Mouse (Mus musculus): ENCODE results near the gene Ucma.
"Not testable (repeated sequence)": the region's sequence is repeated elsewhere in the genome, so short reads cannot be mapped to it uniquely, and the experiment has no call there.

The Ucma gene

DNA sequence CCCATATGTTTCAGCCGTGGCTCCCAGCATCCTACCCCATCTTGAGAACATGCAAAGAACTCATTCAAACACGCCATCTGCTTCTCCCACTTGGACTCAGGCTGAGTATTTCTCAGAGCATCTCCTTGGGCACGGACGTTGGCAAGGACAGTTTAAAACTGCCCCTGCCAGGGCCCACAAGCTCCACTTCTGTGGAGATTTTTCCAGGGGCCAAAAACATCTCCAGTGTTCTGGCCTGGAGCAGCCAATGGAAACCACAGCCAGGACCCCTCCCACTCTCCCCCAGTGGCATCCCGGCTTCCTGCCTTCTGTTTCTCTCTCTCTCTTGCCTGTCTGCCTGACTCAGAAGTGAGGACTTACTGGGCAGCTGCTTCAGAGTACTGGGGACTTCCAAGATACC, at the start of gene Ucma:
Ucma (plus strand) TSS at position 316 of the 400 bp plus-strand sequence.
- no peak within 1 kb of the TSS for H3K4me3 ChIP-seq (replicated peaks; ENCODE audit: low read length)
- TF ChIP-seq CTCF (conservative IDR thresholded peaks at IDR 0.05; ENCODE audit: low read length) (no peak), NANOG (IDR thresholded peaks at IDR 0.05; ENCODE audit: borderline replicate concordance, low read length) (no peak), POU5F1 (IDR thresholded peaks at IDR 0.05; ENCODE audit: borderline replicate concordance, low read length) (no peak)
- H3K36me3 ChIP-seq (ENCODE audit: insufficient read depth, low read length) = no peaks in the 10 kb centered on the region
- H3K27me3 ChIP-seq (ENCODE audit: insufficient read depth, low read length) = no peaks in the 10 kb centered on the region
- no peaks in the 10 kb centered on the region for H3K9me3 ChIP-seq (ENCODE audit: low read length)
- peaks cover 48% of the 10 kb centered on the region for H3K4me1 ChIP-seq (replicated peaks; ENCODE audit: low read depth, low read length)

DNA sequence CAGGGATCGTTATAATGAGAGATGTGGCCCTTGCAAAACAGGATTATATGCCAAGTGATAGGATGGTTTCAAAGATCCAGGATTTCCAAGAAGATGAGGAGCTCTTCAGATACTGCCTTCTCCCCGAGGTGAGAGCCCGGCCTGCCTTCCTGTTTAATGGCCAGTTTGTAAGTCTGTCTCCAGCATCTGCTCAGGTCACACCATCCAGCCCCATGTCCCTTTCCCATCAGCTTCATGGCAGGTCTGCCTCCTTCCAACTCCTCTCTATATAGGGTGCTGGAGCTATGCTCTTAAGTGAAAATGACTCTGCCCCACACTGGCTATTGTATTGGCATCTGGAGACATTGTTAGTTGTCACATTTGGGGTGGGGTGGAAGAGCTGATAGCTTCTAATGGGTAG, 48.5 kb upstream of the Ucma start:
- Histone ChIP-seq H3K27me3 (ENCODE audit: insufficient read depth, low read length) (no peaks in the 10 kb centered on the region), H3K4me3 (replicated peaks; ENCODE audit: low read length) (no peak overlapping the region), H3K36me3 (ENCODE audit: insufficient read depth, low read length) (peaks cover 73% of the 10 kb centered on the region), H3K4me1 (replicated peaks; ENCODE audit: low read depth, low read length) (no peaks in the 10 kb centered on the region; the same call in 1 of the 2 replicates), H3K9me3 (ENCODE audit: low read length) (peaks cover 12% of the 10 kb centered on the region)
- TF ChIP-seq NANOG (IDR thresholded peaks at IDR 0.05; ENCODE audit: borderline replicate concordance, low read length) (no peak), POU5F1 (IDR thresholded peaks at IDR 0.05; ENCODE audit: borderline replicate concordance, low read length) (no peak), CTCF (conservative IDR thresholded peaks at IDR 0.05; ENCODE audit: low read length) (no peak)

DNA sequence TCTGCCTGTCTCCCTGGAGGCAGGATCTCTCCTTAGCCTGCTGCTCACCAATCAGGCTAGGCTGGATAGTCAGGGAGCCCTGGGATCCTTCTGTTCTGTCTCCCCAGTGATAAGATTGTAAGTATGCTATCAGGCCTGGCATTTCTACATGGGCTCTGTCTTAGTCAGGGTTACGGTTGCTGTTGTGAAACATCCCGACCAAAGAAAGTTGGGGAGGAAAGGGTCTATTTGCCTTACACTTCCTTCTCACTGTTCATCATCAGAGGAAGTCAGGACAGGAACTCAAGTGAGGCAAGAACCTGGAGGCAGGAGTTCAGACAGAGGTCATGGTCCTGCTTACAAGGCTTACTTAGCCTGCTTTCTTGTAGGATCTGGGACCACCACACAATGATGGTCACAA, 46.7 kb upstream of the Ucma start:
- H3K4me1 ChIP-seq (replicated peaks; ENCODE audit: low read depth, low read length) = no peaks in the 10 kb centered on the region
- no peaks in the 10 kb centered on the region for H3K27me3 ChIP-seq (ENCODE audit: insufficient read depth, low read length)
- H3K36me3 ChIP-seq (ENCODE audit: insufficient read depth, low read length) = peaks cover 79% of the 10 kb centered on the region
- H3K4me3 ChIP-seq (replicated peaks; ENCODE audit: low read length) = no peak overlapping the region
- TF ChIP-seq POU5F1 (IDR thresholded peaks at IDR 0.05; ENCODE audit: borderline replicate concordance, low read length) = no peak
- no peak for TF ChIP-seq NANOG (IDR thresholded peaks at IDR 0.05; ENCODE audit: borderline replicate concordance, low read length)
- no peak for TF ChIP-seq CTCF (conservative IDR thresholded peaks at IDR 0.05; ENCODE audit: low read length)
- H3K9me3 ChIP-seq (ENCODE audit: low read length) = peaks cover 12% of the 10 kb centered on the region

DNA sequence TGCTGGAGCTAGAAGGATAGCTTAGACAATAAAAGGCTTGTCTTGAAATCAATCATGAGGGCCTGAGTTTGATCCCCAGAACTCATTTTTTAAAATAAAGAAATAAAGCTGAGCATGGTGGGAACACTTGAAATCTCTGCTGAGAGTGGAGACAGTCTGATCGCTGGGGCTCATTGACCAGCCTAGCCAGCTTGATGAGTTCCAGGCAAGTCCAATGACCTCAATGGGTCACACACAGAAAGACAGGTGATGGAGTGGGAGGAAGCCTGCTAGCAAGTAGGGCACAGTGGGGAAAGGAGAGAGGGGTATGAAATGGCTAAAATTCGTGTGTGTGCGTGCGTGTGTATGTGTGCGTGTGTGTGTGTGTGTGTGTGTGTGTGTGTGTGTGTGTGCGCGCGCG, 41.4 kb upstream of the Ucma start:
- no peak overlapping the region for H3K4me3 ChIP-seq (replicated peaks; ENCODE audit: low read length)
- H3K4me1 ChIP-seq (replicated peaks; ENCODE audit: low read depth, low read length) = no peaks in the 10 kb centered on the region
- TF ChIP-seq POU5F1 (IDR thresholded peaks at IDR 0.05; ENCODE audit: borderline replicate concordance, low read length) (no peak), CTCF (conservative IDR thresholded peaks at IDR 0.05; ENCODE audit: low read length) (no peak), NANOG (IDR thresholded peaks at IDR 0.05; ENCODE audit: borderline replicate concordance, low read length) (no peak)
- no peaks in the 10 kb centered on the region for H3K9me3 ChIP-seq (ENCODE audit: low read length)
- no peaks in the 10 kb centered on the region for H3K27me3 ChIP-seq (ENCODE audit: insufficient read depth, low read length)
- peaks cover 68% of the 10 kb centered on the region for H3K36me3 ChIP-seq (ENCODE audit: insufficient read depth, low read length)

DNA sequence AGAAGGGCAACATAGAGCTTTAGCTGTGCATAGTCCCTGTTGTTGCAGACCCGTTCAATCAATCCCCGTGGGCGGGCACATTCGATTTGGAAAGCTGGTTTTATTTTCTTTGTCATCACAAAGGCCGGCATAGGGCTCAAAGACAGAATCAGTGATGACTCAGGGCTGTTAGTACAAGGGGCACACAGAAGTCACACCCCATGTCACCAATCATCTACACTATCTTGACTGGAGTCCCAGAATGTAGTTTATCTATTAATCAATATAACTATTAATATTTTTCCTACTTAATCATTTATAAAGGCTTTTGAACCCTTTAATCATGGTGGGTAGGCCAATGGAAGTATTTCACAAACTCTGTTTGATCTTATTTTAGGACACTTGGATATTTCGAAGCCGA, 38.0 kb upstream of the Ucma start:
- Histone ChIP-seq H3K27me3 (ENCODE audit: insufficient read depth, low read length) (no peaks in the 10 kb centered on the region), H3K36me3 (ENCODE audit: insufficient read depth, low read length) (peaks cover 50% of the 10 kb centered on the region), H3K4me1 (replicated peaks; ENCODE audit: low read depth, low read length) (peaks cover 20% of the 10 kb centered on the region), H3K9me3 (ENCODE audit: low read length) (peaks cover 9% of the 10 kb centered on the region), H3K4me3 (replicated peaks; ENCODE audit: low read length) (no peak overlapping the region)
- no peak for TF ChIP-seq CTCF (conservative IDR thresholded peaks at IDR 0.05; ENCODE audit: low read length)
- no peak for TF ChIP-seq NANOG (IDR thresholded peaks at IDR 0.05; ENCODE audit: borderline replicate concordance, low read length)
- no peak for TF ChIP-seq POU5F1 (IDR thresholded peaks at IDR 0.05; ENCODE audit: borderline replicate concordance, low read length)

DNA sequence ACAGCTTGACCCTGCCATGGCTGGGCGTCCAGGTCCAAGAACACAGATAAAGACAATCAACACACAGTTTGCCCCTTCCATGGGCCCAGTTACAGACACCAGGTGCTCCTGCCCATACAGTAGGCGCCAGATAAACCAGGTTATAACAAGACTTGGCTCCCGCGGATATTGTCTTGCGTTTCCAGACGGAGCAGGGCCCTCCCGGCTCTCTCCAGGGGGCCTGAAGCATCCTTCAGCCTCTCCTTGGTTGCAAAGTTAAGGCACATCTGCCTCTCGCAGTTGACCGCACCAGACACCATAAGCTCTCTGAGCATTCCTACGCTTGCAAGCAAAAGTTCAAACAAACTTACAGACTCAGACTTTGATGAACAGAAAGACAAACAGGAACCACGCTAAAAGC, 35.1 kb upstream of the Ucma start:
- Histone ChIP-seq H3K27me3 (ENCODE audit: insufficient read depth, low read length) (no peaks in the 10 kb centered on the region), H3K9me3 (ENCODE audit: low read length) (peaks cover 34% of the 10 kb centered on the region), H3K36me3 (ENCODE audit: insufficient read depth, low read length) (peaks cover 40% of the 10 kb centered on the region), H3K4me3 (replicated peaks; ENCODE audit: low read length) (no peak overlapping the region), H3K4me1 (replicated peaks; ENCODE audit: low read depth, low read length) (peaks cover 20% of the 10 kb centered on the region)
- no peak for TF ChIP-seq CTCF (conservative IDR thresholded peaks at IDR 0.05; ENCODE audit: low read length)
- TF ChIP-seq POU5F1 (IDR thresholded peaks at IDR 0.05; ENCODE audit: borderline replicate concordance, low read length) = no peak

DNA sequence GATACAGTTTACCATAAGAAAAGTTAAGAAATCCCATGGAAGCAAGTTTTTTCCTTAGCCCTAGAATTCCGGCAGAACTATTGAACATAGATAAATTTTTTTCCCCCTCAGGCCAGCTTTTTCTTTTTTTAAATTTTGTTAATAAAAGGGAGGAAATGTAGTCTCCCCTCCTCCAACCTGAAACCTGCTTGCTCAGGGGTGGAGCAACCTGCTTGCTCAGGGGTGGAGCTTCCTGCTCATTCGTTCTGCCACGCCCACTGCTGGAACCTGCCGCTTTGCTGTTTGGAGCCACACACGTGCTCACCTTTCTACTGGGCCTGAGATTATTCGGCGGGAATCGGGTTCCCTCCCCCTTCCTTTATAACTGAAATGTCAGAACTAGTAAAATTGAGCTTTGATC, 26.2 kb upstream of the Ucma start:
- H3K36me3 ChIP-seq (ENCODE audit: insufficient read depth, low read length); H3K4me3 ChIP-seq (replicated peaks; ENCODE audit: low read length); H3K4me1 ChIP-seq (replicated peaks; ENCODE audit: low read depth, low read length); H3K27me3 ChIP-seq (ENCODE audit: insufficient read depth, low read length): not testable (repeated sequence)
- peaks cover 68% of the 10 kb centered on the region for H3K9me3 ChIP-seq (ENCODE audit: low read length)

DNA sequence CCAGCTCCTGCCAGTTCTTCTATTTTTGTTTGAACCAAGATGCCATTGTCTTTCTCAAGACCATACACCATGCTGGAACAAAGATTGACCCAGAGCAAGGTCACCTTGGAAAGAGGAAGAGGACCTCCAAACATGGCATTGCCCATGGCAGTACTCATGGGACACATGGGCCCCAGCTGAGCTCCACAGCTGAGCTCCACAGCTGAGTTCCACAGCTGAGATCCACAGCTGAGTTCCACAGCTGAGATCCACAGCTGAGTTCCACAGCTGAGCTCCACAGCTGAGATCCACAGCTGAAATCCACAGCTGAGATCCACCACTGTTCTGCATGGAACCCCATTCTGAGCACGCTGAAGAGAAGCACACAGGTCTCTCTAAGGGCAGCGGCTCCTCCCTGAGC, 24.9 kb upstream of the Ucma start:
- no peaks in the 10 kb centered on the region; the same call in 1 of the 2 replicates for H3K36me3 ChIP-seq (ENCODE audit: insufficient read depth, low read length)
- TF ChIP-seq CTCF (conservative IDR thresholded peaks at IDR 0.05; ENCODE audit: low read length) (no peak), POU5F1 (IDR thresholded peaks at IDR 0.05; ENCODE audit: borderline replicate concordance, low read length) (no peak), NANOG (IDR thresholded peaks at IDR 0.05; ENCODE audit: borderline replicate concordance, low read length) (no peak)
- H3K4me1 ChIP-seq (replicated peaks; ENCODE audit: low read depth, low read length) = no peaks in the 10 kb centered on the region
- peaks cover 72% of the 10 kb centered on the region for H3K9me3 ChIP-seq (ENCODE audit: low read length)
- no peak overlapping the region for H3K4me3 ChIP-seq (replicated peaks; ENCODE audit: low read length)
- H3K27me3 ChIP-seq (ENCODE audit: insufficient read depth, low read length) = no peaks in the 10 kb centered on the region

DNA sequence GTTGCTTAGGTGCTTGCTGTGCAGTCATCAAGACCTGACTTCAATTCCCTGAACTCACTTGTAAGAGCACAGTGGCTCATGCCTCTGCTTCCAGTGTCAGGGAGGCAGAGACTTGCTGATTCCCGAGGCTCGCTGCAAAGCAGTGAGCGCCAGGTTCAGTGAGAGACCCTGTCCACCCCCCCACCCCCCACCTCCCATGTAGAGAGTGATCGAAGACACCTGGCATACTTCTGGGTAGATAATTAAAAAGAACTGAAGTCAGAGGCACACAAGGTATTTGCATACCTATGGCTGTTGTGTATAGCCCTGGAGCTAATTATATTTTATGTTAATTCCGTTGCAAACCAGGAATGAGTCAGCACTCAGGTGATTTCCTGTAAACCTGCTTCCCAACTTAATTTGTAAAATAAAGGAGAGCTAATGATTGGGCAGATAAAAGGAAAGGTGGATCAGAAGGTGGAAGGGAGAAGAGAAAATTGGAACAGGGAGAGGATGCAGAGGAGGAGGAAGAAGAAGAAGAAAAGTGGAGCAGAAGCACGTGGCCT, 21.6 kb upstream of the Ucma start:
- no peak for TF ChIP-seq NANOG (IDR thresholded peaks at IDR 0.05; ENCODE audit: borderline replicate concordance, low read length)
- no peak for TF ChIP-seq POU5F1 (IDR thresholded peaks at IDR 0.05; ENCODE audit: borderline replicate concordance, low read length)
- no peak for TF ChIP-seq CTCF (conservative IDR thresholded peaks at IDR 0.05; ENCODE audit: low read length)
- Histone ChIP-seq H3K27me3 (ENCODE audit: insufficient read depth, low read length) (no peaks in the 10 kb centered on the region), H3K4me1 (replicated peaks; ENCODE audit: low read depth, low read length) (peaks cover 7% of the 10 kb centered on the region), H3K9me3 (ENCODE audit: low read length) (peaks cover 81% of the 10 kb centered on the region), H3K4me3 (replicated peaks; ENCODE audit: low read length) (no peak overlapping the region), H3K36me3 (ENCODE audit: insufficient read depth, low read length) (no peaks in the 10 kb centered on the region; the same call in 1 of the 2 replicates)
